Mouse (Mus musculus) ES-E14 (cell line): ENCODE results near the gene Colgalt1. TPM values are rescaled to one million over a fixed set of nuclear protein-coding genes. Genes with fewer than 3 reads are reported as not detected.

ENCODE experiments used
- DNase-seq: peaks from one replicate; pipeline ENCODE4 v3.0.0-alpha.2; 2013; ENCODE audit warnings: low read depth, low spot score
- H3K27ac ChIP-seq: 2 replicates; pipeline ENCODE4 v1.5.1; 2012; ENCODE audit warnings: low read depth, mild to moderate bottlenecking, low read length, moderate library complexity, mixed read lengths; ENCODE audit not compliant: poor library complexity, insufficient read depth, severe bottlenecking
- H3K36me3 ChIP-seq: 2 replicates; pipeline ENCODE4 v1.6.1; 2012; ENCODE audit warnings: mild to moderate bottlenecking, low read length, moderate library complexity, mixed read lengths; ENCODE audit not compliant: control insufficient read depth, poor library complexity, insufficient read depth, severe bottlenecking
- H3K4me1 ChIP-seq, 2 experiments: fragments of 150-350 bp in 1 of 2; sonication (generic) in 1 of 2; 2 replicates each; pipeline ENCODE4 v1.6.1; 2012; ENCODE audit warnings: low read length in 2 of 2, mild to moderate bottlenecking in 1 of 2, mixed read lengths in 1 of 2; ENCODE audit not compliant: control insufficient read depth in 2 of 2, insufficient read depth in 2 of 2, poor library complexity in 1 of 2
- H3K4me3 ChIP-seq, 2 experiments: fragments of 150-350 bp in 1 of 2; sonication (generic) in 1 of 2; 2 replicates each; pipeline ENCODE4 v1.5.1; 2012; ENCODE audit warnings: low read length in 2 of 2, low read depth in 1 of 2, mild to moderate bottlenecking in 1 of 2, mixed read lengths in 1 of 2; ENCODE audit not compliant: insufficient read depth in 1 of 2, poor library complexity in 1 of 2, severe bottlenecking in 1 of 2
- H3K9ac ChIP-seq: 2 replicates; pipeline ENCODE4 v1.6.1; 2012; ENCODE audit warnings: low read depth, mild to moderate bottlenecking, low read length, mixed read lengths; ENCODE audit not compliant: poor library complexity, insufficient read depth, severe bottlenecking
- H3K9me3 ChIP-seq: fragments of 150-350 bp; sonication (generic); 2 replicates; pipeline ENCODE4 v1.6.1; 2012; ENCODE audit warnings: low read depth, mild to moderate bottlenecking, low read length; ENCODE audit not compliant: control insufficient read depth, insufficient read depth
- CHD2 ChIP-seq: IDR thresholded peaks from 2 replicates; pipeline ENCODE4 v1.6.1; 2014; ENCODE audit warnings: mild to moderate bottlenecking, low read depth, low read length, inconsistent platforms
- HCFC1 ChIP-seq: IDR thresholded peaks from 2 replicates; pipeline ENCODE4 v1.6.1; 2012; ENCODE audit warnings: low read length, inconsistent platforms, borderline replicate concordance; ENCODE audit not compliant: insufficient read depth
- MAFK ChIP-seq: IDR thresholded peaks from 2 replicates; pipeline ENCODE4 v1.6.1; 2014; ENCODE audit warnings: mild to moderate bottlenecking, low read depth, low read length, inconsistent platforms; ENCODE audit not compliant: insufficient read depth
- ZC3H11A ChIP-seq: IDR thresholded peaks from 2 replicates; pipeline ENCODE4 v1.6.1; 2012; ENCODE audit warnings: low read depth, mild to moderate bottlenecking, inconsistent platforms, low read length, borderline replicate concordance
- ZNF384 ChIP-seq: IDR thresholded peaks from 2 replicates; pipeline ENCODE4 v1.6.1; 2012; ENCODE audit warnings: low read depth, low read length, inconsistent platforms
- in situ Hi-C, 2 experiments: fragments of 600-800 bp; cut with MboI; formaldehyde crosslinking; loops; one replicate each; pipeline ENCODE4 v1.15.1; 2025; ENCODE audit warnings: low sequenced_read_pairs in 2 of 2, inconsistent platforms in 1 of 2; ENCODE audit not compliant: unreplicated experiment in 2 of 2
- total RNA-seq: library from RNA; depleted of rRNA; stranded (reverse); fragments of 300-350 nt; gene quantifications from 2 replicates; pipeline ENCODE4 v1.2.3, GENCODE M21; 2012

Gene Colgalt1
- total RNA-seq, 1 experiment = 126 TPM

- H3K36me3 ChIP-seq = peaks cover 9% of the 10 kb centered on the region; the same call in 1 of the 2 replicates
- H3K4me1 ChIP-seq = peaks cover 0 to 9% of the 10 kb centered on the region in 2 experiments; a peak in 1 of 4 replicates
- H3K4me3 ChIP-seq = no peak overlapping the region
- TF ChIP-seq ZC3H11A = 0 out of 2 replicates have a peak, but pooled peaks have one; percentile 23
- no peak for TF ChIP-seq MAFK
- 0 out of 2 replicates have a peak, but pooled peaks have one; percentile 37 for TF ChIP-seq HCFC1
- no peak for TF ChIP-seq CHD2
- TF ChIP-seq ZNF384 = no peak
- no peak overlapping the region for H3K27ac ChIP-seq
- in situ Hi-C loops = no loop called here
- H3K9me3 ChIP-seq = no peaks in the 10 kb centered on the region
- peak overlapping the region; percentile 28; the same call in 1 of the 2 replicates for H3K9ac ChIP-seq
- no peak for DNase-seq
Measured at GRCm38 (mm10) chr8:71595862-71596261, 14.9 kb upstream of the Colgalt1 start.

DNA sequence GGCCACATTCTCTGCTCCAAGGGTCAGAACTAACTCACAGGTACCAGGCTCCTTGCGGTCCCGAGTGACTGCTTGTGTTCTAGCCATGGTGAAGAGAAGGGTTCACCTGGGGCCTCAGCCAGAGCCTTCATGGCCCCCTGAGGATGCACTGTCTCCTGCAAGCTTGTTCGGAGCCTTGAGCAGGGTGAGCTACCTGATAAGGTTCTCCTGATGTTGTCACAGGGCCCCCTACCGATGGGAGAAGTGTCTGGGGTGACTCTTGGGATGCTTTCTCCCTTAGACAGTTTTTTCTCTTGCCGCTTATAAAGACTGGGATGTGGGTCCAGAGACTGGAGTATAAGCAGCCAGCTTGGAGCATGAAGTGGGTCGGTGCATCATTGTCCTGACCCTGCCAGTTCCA lies 14.4 kb upstream of the Colgalt1 start:
- TF ChIP-seq ZC3H11A (no peak), ZNF384 (no peak), CHD2 (no peak), HCFC1 (no peak), MAFK (no peak)
- in situ Hi-C loops = no loop called here
- Histone ChIP-seq H3K36me3 (peaks cover 9% of the 10 kb centered on the region; the same call in 1 of the 2 replicates), H3K4me3 (no peak overlapping the region), H3K27ac (no peak overlapping the region), H3K4me1 (peaks cover 0 to 6% of the 10 kb centered on the region in 2 experiments; a peak in 1 of 4 replicates), H3K9ac (peak overlapping the region; percentile 28; the same call in 1 of the 2 replicates), H3K9me3 (no peaks in the 10 kb centered on the region)
- DNase-seq = no peak

DNA sequence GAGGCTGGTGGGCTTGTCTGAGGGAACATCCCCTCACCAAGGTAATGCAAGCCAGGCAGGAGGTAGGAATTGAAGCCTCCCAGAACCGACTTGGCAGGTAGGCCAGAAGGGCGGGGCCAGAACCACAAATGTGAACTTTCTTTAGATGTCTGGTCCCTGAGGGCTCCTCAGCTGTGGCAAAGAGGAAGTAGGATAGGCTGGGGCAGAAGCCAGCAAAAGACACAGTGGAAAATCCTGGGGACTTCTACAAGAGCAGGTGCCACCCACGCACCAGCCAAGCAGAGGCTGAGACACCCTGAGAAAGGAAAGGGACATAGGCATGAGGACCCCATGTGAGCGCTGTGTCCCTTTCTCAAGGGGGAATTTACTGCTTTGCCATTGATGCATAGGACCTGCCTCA lies 14.0 kb upstream of the Colgalt1 start:
- no peak for TF ChIP-seq HCFC1
- TF ChIP-seq ZC3H11A = no peak
- no peak for TF ChIP-seq MAFK
- TF ChIP-seq ZNF384 = no peak
- TF ChIP-seq CHD2 = no peak
- DNase-seq = no peak
- Histone ChIP-seq H3K4me1 (peaks cover 0 to 6% of the 10 kb centered on the region in 2 experiments; a peak in 1 of 4 replicates), H3K9ac (no peak overlapping the region), H3K27ac (no peak overlapping the region), H3K4me3 (no peak overlapping the region), H3K9me3 (no peaks in the 10 kb centered on the region), H3K36me3 (peaks cover 9% of the 10 kb centered on the region; the same call in 1 of the 2 replicates)
- in situ Hi-C loops = no loop called here

GRCm38 (mm10) chr8:71597451-71597850 lies 13.3 kb upstream of the Colgalt1 start, which contains the start of gene Fam129c:
TSS of gene Fam129c (plus strand) at chr8:71597648.
- in situ Hi-C loops = no loop called here
- no peak for DNase-seq
- peaks cover 9% of the 10 kb centered on the region; the same call in 1 of the 2 replicates for H3K36me3 ChIP-seq
- H3K4me3 ChIP-seq = no peak within 1 kb of the TSS
- no peak within 1 kb of the TSS for H3K9ac ChIP-seq
- H3K4me1 ChIP-seq = peaks cover 0 to 6% of the 10 kb centered on the region in 2 experiments; a peak in 1 of 4 replicates
- H3K27ac ChIP-seq = no peak within 1 kb of the TSS
- TF ChIP-seq ZNF384 (no peak), MAFK (no peak), ZC3H11A (no peak), HCFC1 (no peak), CHD2 (no peak)
- no peaks in the 10 kb centered on the region for H3K9me3 ChIP-seq

GRCm38 (mm10) chr8:71598375-71598774 lies 12.4 kb upstream of the Colgalt1 start:
- Histone ChIP-seq H3K9me3 (no peaks in the 10 kb centered on the region), H3K4me1 (peaks cover 0 to 2% of the 10 kb centered on the region in 2 experiments; a peak in 1 of 4 replicates), H3K36me3 (peaks cover 8% of the 10 kb centered on the region; the same call in 1 of the 2 replicates), H3K9ac (no peak overlapping the region), H3K4me3 (no peak overlapping the region), H3K27ac (no peak overlapping the region)
- no peak for DNase-seq
- TF ChIP-seq HCFC1 (no peak), MAFK (no peak), ZNF384 (no peak), ZC3H11A (no peak), CHD2 (no peak)
- in situ Hi-C loops = no loop called here
